Mouse (Mus musculus): Measurements from ENCODE around the gene Col16a1.

DNA sequence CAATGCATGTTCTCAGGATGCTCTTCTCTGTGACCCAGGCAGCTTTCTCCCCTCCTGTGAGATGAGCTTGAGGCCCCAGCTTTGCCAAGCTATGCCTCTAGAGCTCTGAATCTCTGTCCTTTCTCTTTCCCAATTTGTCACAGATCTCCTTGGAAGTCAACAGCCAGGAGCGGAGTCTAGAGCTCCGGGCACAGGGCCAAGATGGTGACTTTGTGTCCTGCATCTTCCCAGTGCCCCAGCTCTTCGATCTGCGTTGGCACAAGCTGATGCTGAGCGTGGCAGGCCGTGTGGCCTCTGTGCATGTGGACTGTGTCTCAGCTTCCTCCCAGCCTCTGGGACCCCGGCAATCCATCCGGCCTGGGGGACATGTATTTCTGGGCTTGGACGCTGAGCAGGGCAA lies 5.5 kb downstream of the Col16a1 start:
- TF ChIP-seq CTCF (IDR thresholded peaks at IDR 0.05; ENCODE audit: low read depth, low read length) (no peak), POLR2A (IDR thresholded peaks at IDR 0.05; ENCODE audit: borderline replicate concordance, low read depth, low read length) (no peak)

Data from bone marrow macrophage, adult 2 months (primary cell).